Mouse (Mus musculus) megakaryocyte, embryonic 14.5 days (primary cell): ENCODE results near the gene Stx16.

ENCODE experiments used
- FLI1 ChIP-seq: IDR thresholded peaks from 2 replicates; pipeline ENCODE4 v1.6.1; 2012; ENCODE audit warnings: low read length, inconsistent platforms, mixed read lengths
- GATA1 ChIP-seq: IDR thresholded peaks from 3 replicates; pipeline ENCODE4 v1.6.1; 2012; ENCODE audit warnings: mixed read lengths, low read length, inconsistent platforms, borderline replicate concordance

- no peak for TF ChIP-seq GATA1
- no peak for TF ChIP-seq FLI1
Observed at GRCm38 (mm10) chr2:174119259-174119658, 43.2 kb downstream of the Stx16 start.
